Mouse (Mus musculus): Measurements from ENCODE around the gene Mllt6. TPM values are rescaled to one million over a fixed set of nuclear protein-coding genes. Genes with fewer than 3 reads are reported as not detected.
A peak's percentile ranks its signal among the peaks of the same experiment; 100 is the strongest.

Gene Mllt6
- polyA plus RNA-seq, 1 experiment, result 65.9 TPM

- Histone ChIP-seq H3K4me3 (replicated peaks; ENCODE audit: extremely low read depth, low read depth, low read length) (no peak overlapping the region), H3K4me1 (ENCODE audit: control insufficient read depth, insufficient read depth, low read length) (peaks cover 7% of the 10 kb centered on the region)
- no peak for DNase-seq
- 62% methylated on average over 13 of the region's 13 CpGs for WGBS
- TF ChIP-seq POLR2A (IDR thresholded peaks at IDR 0.05; ENCODE audit: borderline replicate concordance, extremely low read depth, low read depth, low read length), result no peak
- TF ChIP-seq CTCF (IDR thresholded peaks at IDR 0.05; ENCODE audit: insufficient read depth, low read length), result no peak
Measured at GRCm38 (mm10) chr11:97670234-97671176, 7.3 kb downstream of the Mllt6 start.

- Histone ChIP-seq H3K4me1 (ENCODE audit: control insufficient read depth, insufficient read depth, low read length) (peaks cover 7% of the 10 kb centered on the region), H3K4me3 (replicated peaks; ENCODE audit: extremely low read depth, low read depth, low read length) (no peak overlapping the region)
- 56% methylated on average over 2 of the region's 2 CpGs for WGBS
- TF ChIP-seq POLR2A (IDR thresholded peaks at IDR 0.05; ENCODE audit: borderline replicate concordance, extremely low read depth, low read depth, low read length) (no peak), CTCF (IDR thresholded peaks at IDR 0.05; ENCODE audit: insufficient read depth, low read length) (no peak)
- DNase-seq, result no peak
Measured at GRCm38 (mm10) chr11:97671177-97671527, 7.9 kb downstream of the Mllt6 start.

GRCm38 (mm10) chr11:97673148-97673547, 9.9 kb downstream of the Mllt6 start:
- no peak for DNase-seq
- H3K4me1 ChIP-seq (ENCODE audit: control insufficient read depth, insufficient read depth, low read length), result peaks cover 7% of the 10 kb centered on the region
- WGBS, result 86% methylated on average over 11 of the region's 11 CpGs
- no peak overlapping the region for H3K4me3 ChIP-seq (replicated peaks; ENCODE audit: extremely low read depth, low read depth, low read length)
- no peak for TF ChIP-seq CTCF (IDR thresholded peaks at IDR 0.05; ENCODE audit: insufficient read depth, low read length)
- TF ChIP-seq POLR2A (IDR thresholded peaks at IDR 0.05; ENCODE audit: borderline replicate concordance, extremely low read depth, low read depth, low read length), result no peak

- Histone ChIP-seq H3K4me3 (replicated peaks; ENCODE audit: extremely low read depth, low read depth, low read length) (no peak overlapping the region), H3K4me1 (ENCODE audit: control insufficient read depth, insufficient read depth, low read length) (peaks cover 4% of the 10 kb centered on the region; the same call in 1 of the 2 replicates)
- DNase-seq, result no peak
- no peak; the same call in 1 of the 2 replicates for TF ChIP-seq POLR2A (IDR thresholded peaks at IDR 0.05; ENCODE audit: borderline replicate concordance, extremely low read depth, low read depth, low read length)
- TF ChIP-seq CTCF (IDR thresholded peaks at IDR 0.05; ENCODE audit: insufficient read depth, low read length), result no peak
- 74% methylated on average over 15 of the region's 15 CpGs for WGBS
Measured at GRCm38 (mm10) chr11:97676050-97676754, 13.0 kb downstream of the Mllt6 start.

- WGBS, result 62% methylated on average over 15 of the region's 15 CpGs
- H3K4me3 ChIP-seq (replicated peaks; ENCODE audit: extremely low read depth, low read depth, low read length), result no peak overlapping the region
- TF ChIP-seq CTCF (IDR thresholded peaks at IDR 0.05; ENCODE audit: insufficient read depth, low read length), result no peak
- TF ChIP-seq POLR2A (IDR thresholded peaks at IDR 0.05; ENCODE audit: borderline replicate concordance, extremely low read depth, low read depth, low read length), result no peak
- peaks cover 4% of the 10 kb centered on the region; the same call in 1 of the 2 replicates for H3K4me1 ChIP-seq (ENCODE audit: control insufficient read depth, insufficient read depth, low read length)
- DNase-seq, result no peak
Measured at GRCm38 (mm10) chr11:97677381-97677780, 14.2 kb downstream of the Mllt6 start.

- WGBS, result 58% methylated on average over 8 of the region's 8 CpGs
- DNase-seq, result no peak
- Histone ChIP-seq H3K4me3 (replicated peaks; ENCODE audit: extremely low read depth, low read depth, low read length) (no peak overlapping the region), H3K4me1 (ENCODE audit: control insufficient read depth, insufficient read depth, low read length) (peaks cover 4% of the 10 kb centered on the region; the same call in 1 of the 2 replicates)
- peak; percentile 14; the same call in 1 of the 2 replicates for TF ChIP-seq POLR2A (IDR thresholded peaks at IDR 0.05; ENCODE audit: borderline replicate concordance, extremely low read depth, low read depth, low read length)
- no peak for TF ChIP-seq CTCF (IDR thresholded peaks at IDR 0.05; ENCODE audit: insufficient read depth, low read length)
Measured at GRCm38 (mm10) chr11:97677842-97678241, 14.6 kb downstream of the Mllt6 start.

GRCm38 (mm10) chr11:97678301-97678700, 15.1 kb downstream of the Mllt6 start:
- Histone ChIP-seq H3K4me1 (ENCODE audit: control insufficient read depth, insufficient read depth, low read length) (peaks cover 4% of the 10 kb centered on the region; the same call in 1 of the 2 replicates), H3K4me3 (replicated peaks; ENCODE audit: extremely low read depth, low read depth, low read length) (no peak overlapping the region)
- no peak for DNase-seq
- TF ChIP-seq CTCF (IDR thresholded peaks at IDR 0.05; ENCODE audit: insufficient read depth, low read length) (no peak), POLR2A (IDR thresholded peaks at IDR 0.05; ENCODE audit: borderline replicate concordance, extremely low read depth, low read depth, low read length) (no peak)
- WGBS, result 83% methylated on average over 15 of the region's 15 CpGs

- Histone ChIP-seq H3K4me3 (replicated peaks; ENCODE audit: extremely low read depth, low read depth, low read length) (no peak overlapping the region), H3K4me1 (ENCODE audit: control insufficient read depth, insufficient read depth, low read length) (peaks cover 11% of the 10 kb centered on the region)
- TF ChIP-seq POLR2A (IDR thresholded peaks at IDR 0.05; ENCODE audit: borderline replicate concordance, extremely low read depth, low read depth, low read length) (no peak), CTCF (IDR thresholded peaks at IDR 0.05; ENCODE audit: insufficient read depth, low read length) (no peak)
- DNase-seq, result peak; percentile 49
- WGBS, result 46% methylated on average over 12 of the region's 12 CpGs
Measured at GRCm38 (mm10) chr11:97680430-97680829, 17.2 kb downstream of the Mllt6 start.

GRCm38 (mm10) chr11:97682504-97683055, 19.4 kb downstream of the Mllt6 start:
- TF ChIP-seq POLR2A (IDR thresholded peaks at IDR 0.05; ENCODE audit: borderline replicate concordance, extremely low read depth, low read depth, low read length), result no peak
- TF ChIP-seq CTCF (IDR thresholded peaks at IDR 0.05; ENCODE audit: insufficient read depth, low read length), result no peak
- 57% methylated on average over 6 of the region's 6 CpGs for WGBS
- Histone ChIP-seq H3K4me3 (replicated peaks; ENCODE audit: extremely low read depth, low read depth, low read length) (no peak overlapping the region), H3K4me1 (ENCODE audit: control insufficient read depth, insufficient read depth, low read length) (peaks cover 21% of the 10 kb centered on the region)
- DNase-seq, result no peak
